Mouse (Mus musculus): ENCODE measurements around the gene Sarnp.

Gene Sarnp

DNA sequence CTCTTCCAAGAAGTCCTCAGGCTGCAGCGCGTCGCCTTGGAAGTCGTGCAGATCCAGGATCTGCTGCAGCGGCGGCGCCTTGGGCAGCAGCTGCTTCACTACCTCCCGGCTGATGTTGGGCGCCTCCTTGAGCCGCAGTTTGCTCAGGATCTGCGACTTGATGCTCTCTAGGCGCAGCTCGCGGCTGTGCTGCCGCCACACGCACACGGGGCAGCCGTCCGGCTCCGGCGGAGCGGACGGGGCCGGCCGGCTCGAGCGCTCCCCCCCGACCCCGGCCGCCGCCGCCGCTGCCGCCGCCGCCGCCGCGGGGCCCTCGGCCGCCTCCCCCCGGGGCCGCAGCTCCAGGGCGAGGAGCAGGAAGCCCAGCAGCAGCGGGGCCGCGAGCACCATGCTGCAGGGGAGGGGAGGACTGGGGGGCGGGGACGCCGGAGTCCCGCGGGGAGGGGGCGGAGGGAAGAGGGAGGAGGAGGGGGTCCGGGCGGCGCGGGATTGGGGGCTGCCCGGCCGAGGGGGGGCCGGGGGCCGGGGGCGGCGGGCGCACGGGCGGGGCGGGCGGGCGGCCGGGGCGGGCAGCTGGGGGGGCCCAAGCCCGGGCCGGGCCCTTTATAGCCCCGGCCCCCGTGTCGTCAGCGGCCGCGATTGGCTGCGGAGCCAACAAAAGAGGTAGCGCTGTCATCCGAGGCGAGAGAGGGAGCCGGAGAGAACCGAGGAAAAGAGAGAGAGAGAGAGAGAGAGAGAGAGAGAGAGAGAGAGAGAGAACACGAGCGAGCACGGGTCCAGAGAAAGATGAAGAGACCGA lies 74.4 kb downstream of the Sarnp start, which contains the start of gene Gdf11:
TSS of gene Gdf11 (minus strand) at position 423 of the 799 bp plus-strand sequence.
- peak; percentile 47 for ATAC-seq (ENCODE audit: low TSS enrichment)

DNA sequence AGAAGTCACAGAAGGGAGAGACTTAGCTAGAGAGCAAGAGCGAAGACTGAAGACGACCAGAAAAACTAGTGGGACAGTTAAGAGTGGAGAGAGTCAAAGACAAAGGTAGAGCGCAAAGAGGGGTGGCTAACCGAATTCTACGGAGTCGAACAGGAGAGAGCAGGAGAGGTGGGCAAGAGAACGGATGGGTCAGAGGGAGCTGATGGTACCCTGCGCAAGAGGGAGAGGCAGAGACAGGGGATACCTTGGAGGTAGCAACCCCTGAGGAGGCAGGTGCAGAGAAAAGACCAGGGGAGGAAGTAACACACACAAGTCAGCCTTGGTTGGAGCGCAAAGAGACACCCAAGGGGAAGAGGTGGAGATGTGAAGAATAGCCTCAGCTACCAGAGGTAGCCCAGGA lies 75.1 kb downstream of the Sarnp start:
- ATAC-seq (ENCODE audit: low TSS enrichment): no peak

- peak; percentile 71 for ATAC-seq (ENCODE audit: low TSS enrichment)
Observed at GRCm38 (mm10) chr10:128895437-128895836, 78.3 kb downstream of the Sarnp start.

DNA sequence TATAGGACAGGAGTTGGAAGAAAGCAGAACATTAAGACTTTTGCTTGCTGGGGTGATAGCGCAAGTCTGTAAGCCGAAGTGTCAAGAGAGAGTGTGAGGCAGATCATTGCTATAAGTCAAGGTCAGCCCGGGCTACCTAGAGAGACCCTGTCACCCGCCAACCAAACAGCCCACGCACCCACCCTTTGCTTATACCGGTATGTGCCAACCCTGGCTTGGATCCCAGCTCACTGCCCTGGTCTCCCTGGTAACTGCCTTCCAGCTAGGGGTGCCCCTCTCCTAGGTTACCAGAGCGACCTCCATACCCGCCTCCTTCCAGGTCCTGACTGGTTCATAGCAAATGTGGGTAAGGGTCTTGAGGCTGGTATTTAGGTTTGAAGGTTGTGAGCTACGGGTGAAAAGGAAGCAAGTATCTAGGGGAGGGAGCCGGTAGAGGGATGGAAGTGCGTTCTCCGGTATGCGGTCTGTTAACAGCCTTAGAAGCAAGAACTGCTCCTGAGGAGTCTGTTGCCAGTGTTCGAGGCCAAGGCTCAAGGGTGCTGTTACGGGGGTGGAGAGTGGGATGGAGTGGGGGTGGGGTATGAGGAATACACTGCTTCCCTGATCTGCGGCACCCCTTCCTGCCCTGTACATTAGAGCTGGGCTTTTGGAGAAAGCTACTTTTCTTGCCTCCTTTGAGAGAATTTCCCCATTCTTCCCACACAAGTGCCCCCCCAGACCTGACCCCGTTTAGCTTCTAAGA lies 79.0 kb downstream of the Sarnp start:
- ATAC-seq (ENCODE audit: low TSS enrichment): peak; percentile 24; the same call in 1 of the 2 replicates

- no peak for ATAC-seq (ENCODE audit: low TSS enrichment)
Observed at GRCm38 (mm10) chr10:128896807-128897206, 79.7 kb downstream of the Sarnp start.

GRCm38 (mm10) chr10:128897501-128897900 lies 80.4 kb downstream of the Sarnp start:
- peak; percentile 74 for ATAC-seq (ENCODE audit: low TSS enrichment)

- no peak for ATAC-seq (ENCODE audit: low TSS enrichment)
Observed at GRCm38 (mm10) chr10:128899759-128900490, 82.8 kb downstream of the Sarnp start.

- no peak for ATAC-seq (ENCODE audit: low TSS enrichment)
Observed at GRCm38 (mm10) chr10:128900698-128901097, 83.6 kb downstream of the Sarnp start, which contains the start of gene Cd63. TSS of gene Cd63 (plus strand) at chr10:128900989.

- no peak for ATAC-seq (ENCODE audit: low TSS enrichment)
Observed at GRCm38 (mm10) chr10:128901409-128901808, 84.3 kb downstream of the Sarnp start.

- no peak for ATAC-seq (ENCODE audit: low TSS enrichment)
Observed at GRCm38 (mm10) chr10:128902409-128902988, 85.4 kb downstream of the Sarnp start.

GRCm38 (mm10) chr10:128904812-128905211 lies 87.7 kb downstream of the Sarnp start:
- no peak for ATAC-seq (ENCODE audit: low TSS enrichment)

GRCm38 (mm10) chr10:128908778-128909448 lies 91.8 kb downstream of the Sarnp start:
- no peak for ATAC-seq (ENCODE audit: low TSS enrichment)

DNA sequence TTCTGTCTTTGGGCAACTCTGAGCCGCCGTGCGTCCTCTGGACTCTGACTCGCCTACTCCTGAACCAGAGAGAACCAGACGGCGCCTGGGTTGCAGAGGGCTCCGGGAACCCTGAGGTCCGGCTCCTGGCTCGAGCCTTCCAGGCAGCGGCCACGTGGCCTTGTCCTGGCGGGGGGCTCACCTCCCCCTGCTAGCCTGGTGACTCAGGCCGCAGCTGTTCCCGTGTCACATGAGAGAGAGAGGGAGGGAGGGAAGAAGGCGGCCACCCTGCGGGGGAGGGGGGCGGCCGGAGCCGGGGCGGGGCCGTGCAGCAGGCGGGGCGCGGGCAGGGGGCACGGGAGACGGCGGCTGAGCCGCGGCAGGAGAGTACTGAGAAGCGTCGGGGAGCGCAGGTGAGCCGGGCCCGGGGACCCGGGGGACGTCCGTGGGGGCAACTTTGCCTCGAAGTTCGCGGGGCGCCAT lies 92.5 kb downstream of the Sarnp start:
- ATAC-seq (ENCODE audit: low TSS enrichment): peak; percentile 20

DNA sequence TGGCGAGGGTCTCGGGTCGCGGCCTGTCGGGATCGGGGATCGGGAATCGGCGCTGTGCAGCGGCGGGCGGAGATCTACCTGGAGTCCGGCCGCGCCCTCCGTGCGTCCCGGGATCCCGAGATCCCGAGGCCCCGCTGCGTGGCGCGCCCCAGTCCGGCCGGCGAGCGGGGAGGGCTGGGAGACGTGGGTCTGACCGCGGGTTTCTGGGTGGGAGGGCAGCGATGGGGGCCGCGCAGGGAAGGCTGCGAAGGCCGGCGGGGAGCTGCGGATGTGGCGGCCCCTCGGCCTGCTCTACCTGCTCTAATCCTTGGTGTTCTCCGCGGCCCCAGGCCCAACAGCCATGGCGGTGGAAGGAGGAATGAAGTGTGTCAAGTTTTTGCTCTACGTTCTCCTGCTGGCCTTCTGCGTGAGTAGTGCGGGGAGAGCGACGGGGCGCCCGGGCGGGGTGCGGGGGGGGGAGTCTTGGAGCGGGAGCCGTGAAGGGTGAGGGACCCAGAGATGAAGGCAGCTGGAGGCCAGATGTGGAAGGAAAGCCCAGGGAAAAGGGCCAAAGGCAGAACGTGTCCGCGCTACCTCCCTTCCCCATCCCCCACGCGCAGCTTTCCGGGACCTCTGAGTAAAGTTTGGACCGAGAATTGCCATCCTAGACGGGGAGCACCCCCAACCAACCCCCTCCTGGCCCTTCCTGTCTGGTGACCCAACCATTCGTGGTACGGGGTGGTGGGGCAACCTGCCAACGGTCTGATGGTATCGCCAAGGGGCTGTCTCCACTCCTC lies 93.1 kb downstream of the Sarnp start:
- ATAC-seq (ENCODE audit: low TSS enrichment): peak; percentile 16; the same call in 1 of the 2 replicates

GRCm38 (mm10) chr10:128911430-128911829 lies 94.3 kb downstream of the Sarnp start:
- no peak for ATAC-seq (ENCODE audit: low TSS enrichment)

DNA sequence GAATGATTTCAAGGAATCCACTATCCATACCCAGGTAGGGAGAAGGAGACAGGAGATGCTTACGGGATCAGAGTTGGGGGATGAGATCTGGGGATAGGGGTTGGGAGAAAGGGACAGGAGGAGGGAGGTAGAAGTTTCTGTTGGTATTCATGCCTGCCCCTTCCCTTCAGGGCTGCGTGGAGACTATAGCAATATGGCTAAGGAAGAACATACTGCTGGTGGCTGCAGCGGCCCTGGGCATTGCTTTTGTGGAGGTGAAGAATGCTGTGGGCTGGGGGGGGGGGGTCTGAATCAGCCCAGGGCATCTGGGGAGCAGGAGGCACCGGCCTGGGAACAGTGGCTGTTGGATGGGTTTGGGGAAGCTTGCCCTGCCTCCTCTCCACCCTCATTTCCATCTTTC lies 95.1 kb downstream of the Sarnp start:
- ATAC-seq (ENCODE audit: low TSS enrichment): no peak

DNA sequence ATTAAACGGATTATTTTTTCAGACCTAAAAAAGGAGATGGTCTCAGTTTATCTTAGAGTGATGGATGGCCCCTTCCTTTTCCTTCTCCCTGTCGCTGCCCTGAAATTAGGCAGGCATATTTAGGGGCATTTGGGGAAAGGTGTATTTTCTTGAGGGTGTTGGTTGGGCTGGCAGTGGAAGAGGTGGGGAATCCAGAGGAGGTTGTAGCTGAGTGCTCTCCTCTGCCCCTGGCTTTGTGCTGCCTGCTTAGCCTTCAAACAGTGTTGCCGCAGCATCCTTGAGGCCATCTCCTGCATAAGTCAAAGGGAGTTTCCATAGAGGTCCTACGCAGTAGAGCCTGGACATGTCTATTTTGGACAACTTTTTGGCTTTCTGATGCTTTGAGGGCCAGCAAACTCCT lies 95.7 kb downstream of the Sarnp start:
- no peak for ATAC-seq (ENCODE audit: low TSS enrichment)

- peak; percentile 80 for ATAC-seq (ENCODE audit: low TSS enrichment)
Observed at GRCm38 (mm10) chr10:128913219-128913618, 96.1 kb downstream of the Sarnp start.

GRCm38 (mm10) chr10:128913696-128914095 lies 96.6 kb downstream of the Sarnp start:
- ATAC-seq (ENCODE audit: low TSS enrichment): no peak

GRCm38 (mm10) chr10:128915550-128915949 lies 98.4 kb downstream of the Sarnp start:
- no peak for ATAC-seq (ENCODE audit: low TSS enrichment)
